Mouse (Mus musculus): Measurements from ENCODE around the gene Zfp62.
"Not testable (repeated sequence)": the region's sequence is repeated elsewhere in the genome, so short reads cannot be mapped to it uniquely, and the experiment has no call there.

The Zfp62 gene

GRCm38 (mm10) chr11:49203129-49203768 is at the start of gene Zfp62:
TSS of gene Zfp62 (plus strand) at chr11:49203292.
- peak; percentile 91 to 95 for DNase-seq (ENCODE audit: low spot score in 2 of 2)

DNA sequence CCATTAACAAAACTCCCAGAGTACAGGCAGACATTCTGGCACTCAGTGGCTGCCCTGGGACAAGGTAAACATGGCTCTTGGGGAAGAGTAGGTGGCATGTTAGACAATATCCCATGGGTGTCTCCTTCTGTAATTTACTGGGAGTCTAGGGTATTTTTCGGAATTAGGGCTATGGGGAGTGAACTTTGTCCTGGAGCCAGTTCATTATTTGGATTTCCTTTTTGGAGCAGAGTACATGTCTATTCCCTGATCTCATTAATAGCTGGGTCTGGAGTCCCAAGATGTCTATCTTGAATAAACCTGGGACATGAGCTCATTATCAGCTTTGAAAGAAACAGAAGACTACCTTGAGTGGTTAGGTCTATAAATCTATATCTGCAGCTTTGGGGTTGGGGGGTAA is 49.0 kb upstream of the Zfp62 start, which contains the start of gene Olfr1394:
Gene Olfr1394, plus strand, starts transcription at position 301 of the 400 bp plus-strand sequence.
- no peak for DNase-seq (ENCODE audit: low spot score in 2 of 2)

DNA sequence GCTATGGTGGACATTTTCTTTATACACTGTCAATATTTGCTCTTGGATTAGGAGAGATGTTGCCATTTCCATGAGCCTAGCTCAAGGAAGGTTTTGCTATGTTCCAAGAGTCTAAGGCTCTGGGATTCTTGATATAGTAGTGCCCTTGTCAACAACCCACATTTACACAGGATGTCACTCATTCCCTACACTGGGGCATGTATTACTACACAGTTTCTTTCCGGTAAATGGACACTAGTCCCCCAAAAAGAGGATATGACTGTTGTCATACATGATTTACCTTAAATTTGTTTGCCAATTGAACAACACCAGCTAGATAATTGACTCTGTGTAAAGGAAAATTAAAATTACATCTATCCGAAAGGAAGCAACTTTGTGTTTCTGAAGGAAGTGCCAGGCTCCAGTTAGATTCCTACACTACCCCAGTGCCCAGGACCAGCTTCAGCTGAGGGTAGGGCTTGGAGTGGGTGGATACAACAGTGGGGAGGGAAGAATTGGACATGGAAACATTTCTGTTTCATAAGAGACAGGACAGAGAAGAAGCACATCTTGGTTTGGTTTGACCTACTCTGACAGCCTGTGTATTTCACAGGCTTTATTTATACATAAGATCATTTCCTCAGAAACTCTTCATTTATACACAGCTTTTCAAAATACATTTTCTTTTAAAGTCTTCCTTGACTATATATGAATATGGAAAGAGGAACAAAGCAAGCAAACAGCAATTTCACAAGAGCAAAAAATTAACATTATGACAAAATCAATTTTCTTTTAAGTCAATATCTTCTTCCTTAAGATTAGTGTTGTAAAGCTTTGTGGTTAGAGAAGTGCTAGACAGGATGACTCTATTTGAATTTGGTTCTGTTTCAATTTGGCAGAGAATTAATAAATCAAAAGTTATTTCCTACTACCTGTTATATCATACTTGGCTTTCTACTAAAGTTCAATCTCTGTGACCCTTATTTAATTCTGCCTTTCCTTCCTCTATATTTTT is 46.0 kb upstream of the Zfp62 start:
- DNase-seq (ENCODE audit: low spot score in 2 of 2) = no peak

DNA sequence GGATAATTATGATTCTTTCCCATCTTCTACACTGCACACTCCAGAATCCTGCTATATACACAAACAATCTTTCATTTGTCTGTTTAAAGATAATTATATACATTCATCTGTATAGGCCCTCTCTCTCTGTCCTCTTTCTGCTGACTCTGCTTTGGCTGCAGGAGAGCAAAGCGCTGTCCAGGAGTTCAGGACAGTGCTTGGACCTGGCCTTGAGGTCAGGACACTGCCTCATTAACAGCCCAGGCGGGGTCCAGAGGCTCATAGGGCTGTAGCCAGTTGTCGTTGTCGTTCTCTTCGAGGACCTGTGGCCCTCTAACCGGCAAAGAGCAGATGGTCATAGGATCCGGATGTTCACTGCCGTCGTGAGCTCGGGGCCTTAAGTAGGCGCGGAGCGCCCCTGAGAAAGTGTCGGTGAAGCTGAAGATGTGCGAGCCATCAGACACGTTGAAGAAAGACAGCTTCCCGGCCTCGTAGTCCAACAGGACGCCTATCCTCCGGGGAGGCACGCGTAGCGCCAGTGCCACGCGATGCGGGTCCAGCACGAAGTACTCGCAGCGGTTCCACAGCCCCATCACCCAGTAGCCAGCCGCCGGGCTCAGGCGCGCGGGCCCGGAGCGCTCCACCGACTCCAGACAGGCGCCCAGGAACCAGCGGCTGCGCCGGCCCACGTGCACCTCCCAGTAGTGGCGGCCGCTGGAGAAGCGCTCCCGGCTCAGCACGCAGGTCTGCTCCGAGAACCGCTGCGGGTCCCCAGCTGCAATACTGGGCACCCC is 34.1 kb upstream of the Zfp62 start:
- DNase-seq (ENCODE audit: low spot score in 2 of 2) = peak in 1 of 2 experiments; percentile 14

- no peak for DNase-seq (ENCODE audit: low spot score in 2 of 2)
These were observed 32.5 kb upstream of the Zfp62 start for GRCm38 (mm10) chr11:49170576-49170975.

DNA sequence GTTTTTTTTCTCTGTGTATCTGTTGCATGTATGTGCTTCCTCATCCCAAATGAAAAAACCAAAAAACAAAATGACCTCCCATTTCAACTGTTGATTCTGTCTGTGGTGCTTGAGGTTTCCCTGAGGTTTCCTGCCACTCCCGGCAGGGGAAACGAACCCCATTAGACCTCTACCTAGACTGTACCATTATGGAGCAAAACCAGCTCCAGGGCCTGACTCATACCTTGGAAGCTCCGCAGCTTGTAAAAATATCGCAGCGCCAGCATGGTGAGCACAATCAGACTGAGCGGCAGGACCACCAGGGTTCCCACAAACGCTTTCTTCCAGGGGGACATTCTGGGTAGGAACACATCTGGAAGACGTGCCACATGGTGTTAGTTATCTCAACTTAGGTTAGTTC is 27.7 kb upstream of the Zfp62 start:
- no peak for DNase-seq (ENCODE audit: low spot score in 2 of 2)

- DNase-seq (ENCODE audit: low spot score in 2 of 2) = not testable (repeated sequence)
These were observed 26.9 kb upstream of the Zfp62 start for GRCm38 (mm10) chr11:49176047-49176779.

- no peak for DNase-seq (ENCODE audit: low spot score in 2 of 2)
These were observed 19.9 kb upstream of the Zfp62 start for GRCm38 (mm10) chr11:49183172-49183571.

DNA sequence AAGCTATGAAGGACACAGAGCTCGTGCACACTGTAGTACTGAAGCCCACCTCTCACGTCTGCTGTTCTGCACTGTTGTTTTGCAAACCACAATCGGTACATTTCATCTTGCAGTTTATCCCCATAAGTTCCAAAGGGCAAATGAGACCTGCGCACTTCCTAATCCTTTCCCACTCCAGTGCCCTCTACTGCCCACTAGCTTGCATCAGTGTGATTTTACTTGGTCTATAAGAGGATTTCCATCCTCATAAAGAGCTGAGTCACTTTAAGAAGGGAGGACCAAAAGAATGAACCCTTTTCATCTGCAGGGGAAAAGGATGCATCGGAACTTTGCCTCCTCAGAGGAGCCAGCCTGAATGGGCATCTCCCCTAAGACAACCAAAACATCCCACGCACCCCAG is 16.6 kb upstream of the Zfp62 start:
- DNase-seq (ENCODE audit: low spot score in 2 of 2) = no peak

- DNase-seq (ENCODE audit: low spot score in 2 of 2) = no peak
These were observed 16.1 kb upstream of the Zfp62 start, which contains the start of gene Btnl9 for GRCm38 (mm10) chr11:49186955-49187488. TSS of gene Btnl9 (minus strand) at chr11:49187159.

GRCm38 (mm10) chr11:49187701-49188100 is 15.4 kb upstream of the Zfp62 start:
- no peak for DNase-seq (ENCODE audit: low spot score in 2 of 2)

- peak; percentile 43 to 83 for DNase-seq (ENCODE audit: low spot score in 2 of 2)
These were observed 13.4 kb upstream of the Zfp62 start for GRCm38 (mm10) chr11:49189737-49190136.

- DNase-seq (ENCODE audit: low spot score in 2 of 2) = no peak
These were observed 12.0 kb upstream of the Zfp62 start for GRCm38 (mm10) chr11:49191083-49191482.

DNA sequence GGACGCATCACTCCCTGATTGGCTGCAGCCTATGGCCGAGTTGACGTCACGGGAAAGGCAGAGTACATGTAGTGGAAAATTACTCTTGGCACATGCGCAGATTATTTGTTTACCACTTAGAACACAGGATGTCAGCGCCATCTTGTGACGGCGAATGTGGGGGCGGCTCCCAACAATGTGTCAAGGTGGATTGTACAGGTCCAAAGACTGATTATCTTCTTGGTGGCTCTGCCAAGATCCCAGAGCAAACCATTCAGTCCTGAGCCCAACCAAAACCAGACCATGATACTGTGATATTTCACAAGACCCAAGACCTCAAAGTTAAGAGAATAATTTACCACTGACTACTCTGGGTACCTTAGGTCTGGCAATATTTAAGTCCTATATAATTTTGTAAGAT is 8.3 kb upstream of the Zfp62 start:
- DNase-seq (ENCODE audit: low spot score in 2 of 2) = not testable (repeated sequence)

DNA sequence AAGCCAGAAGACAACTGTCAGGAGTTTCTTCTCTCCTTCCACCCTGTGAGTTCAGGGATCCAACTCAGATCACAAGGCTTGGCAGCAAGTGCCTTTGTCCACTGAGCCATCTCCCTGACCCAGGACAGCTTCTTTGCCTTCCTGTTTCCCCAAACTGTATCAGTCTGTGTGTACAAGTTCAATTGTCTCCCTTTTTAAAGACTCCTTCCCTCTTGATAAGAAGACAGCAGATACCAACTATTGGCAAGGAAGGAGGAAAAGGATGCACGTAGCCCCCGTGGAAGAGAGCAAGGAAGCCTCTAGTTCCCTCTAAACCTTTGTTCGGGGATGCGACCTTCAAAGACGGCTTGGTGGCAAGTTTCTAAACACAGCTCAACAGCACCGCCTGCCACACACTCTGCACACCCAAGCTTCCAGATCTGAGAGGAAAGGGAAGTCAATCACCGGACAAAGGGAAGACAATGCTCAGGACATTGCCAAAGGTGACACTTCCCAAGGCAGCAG is 7.2 kb upstream of the Zfp62 start:
- no peak for DNase-seq (ENCODE audit: low spot score in 2 of 2)

- no peak for DNase-seq (ENCODE audit: low spot score in 2 of 2)
These were observed 2.4 kb upstream of the Zfp62 start for GRCm38 (mm10) chr11:49200666-49201065.

DNA sequence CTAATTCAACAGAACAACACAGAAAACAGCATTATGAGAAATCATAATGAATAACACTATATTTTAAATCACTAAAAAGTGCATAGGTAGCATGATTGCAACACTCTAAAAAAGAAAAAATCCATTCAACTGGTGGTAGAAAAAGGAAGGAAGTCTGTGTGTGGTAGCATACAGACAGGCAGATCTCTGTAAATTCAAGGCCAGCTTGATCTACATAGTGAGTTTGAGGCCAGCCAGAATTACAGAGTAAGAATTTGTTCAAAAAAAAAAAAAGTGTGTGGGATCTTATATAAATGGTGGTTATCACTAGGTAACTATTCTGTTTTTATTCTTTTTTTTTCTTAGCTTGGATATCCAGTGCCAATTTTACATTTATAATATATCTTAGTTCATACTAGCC is 1.9 kb upstream of the Zfp62 start:
- no peak for DNase-seq (ENCODE audit: low spot score in 2 of 2)

GRCm38 (mm10) chr11:49202071-49202470 is 1.0 kb upstream of the Zfp62 start:
- DNase-seq (ENCODE audit: low spot score in 2 of 2) = no peak

DNA sequence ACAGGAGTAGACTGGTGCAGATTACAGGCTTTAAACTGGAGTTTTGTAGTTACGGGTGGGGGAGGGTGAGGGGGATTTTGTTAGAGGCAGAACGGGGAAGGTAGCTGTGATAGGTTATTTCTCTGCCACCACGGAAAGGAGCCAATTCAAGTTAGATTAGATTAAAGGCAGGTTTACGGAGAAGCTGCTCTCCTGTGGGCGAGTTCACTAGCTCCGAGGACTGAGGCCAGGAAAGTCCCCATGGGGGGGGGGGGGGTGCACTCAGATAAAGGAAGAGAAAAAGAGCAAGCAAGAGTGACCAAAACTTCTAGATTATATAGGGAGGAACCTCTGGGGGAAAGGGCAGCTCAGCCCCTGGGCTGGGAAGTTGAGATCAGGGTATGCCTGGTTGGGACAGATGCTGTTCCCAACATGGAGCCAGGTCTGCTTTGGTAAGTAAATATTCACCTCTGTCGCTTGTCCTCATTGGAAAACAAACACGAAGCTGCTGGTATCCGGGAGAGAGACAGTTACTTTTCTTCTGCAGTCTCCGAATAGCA is 500 bp upstream of the Zfp62 start:
- peak; percentile 34 to 49 for DNase-seq (ENCODE audit: low spot score in 2 of 2)

- peak in 1 of 2 experiments; percentile 50 for DNase-seq (ENCODE audit: low spot score in 2 of 2)
These were observed 842 bp downstream of the Zfp62 start for GRCm38 (mm10) chr11:49203771-49204497.

Measured in spleen, postnatal 10 days (tissue).